Mouse (Mus musculus) adrenal gland, postnatal 4 days (tissue): ENCODE measurements at regions not wholly inside any gene's neighbourhood (a gene's known extent, or its start where the extent isn't known, plus 50 kb on each side); places are given as distances from the start of the nearest gene placed in this dataset.

Source experiments
- DNase-seq, 2 experiments: peaks; one replicate each; pipeline ENCODE4 v3.0.0; 2021 to 2022; ENCODE audit warnings: low spot score in 2 of 2, mixed read lengths in 2 of 2

- no peak for DNase-seq
Observed at GRCm38 (mm10) chr6:139027696-139028095, 369.4 kb upstream of the Igbp1b start.

- DNase-seq, result no peak
Observed at GRCm38 (mm10) chr6:139014526-139014925, 356.2 kb upstream of the Igbp1b start.

- DNase-seq, result no peak
Observed at GRCm38 (mm10) chr6:139010501-139010900, 352.2 kb upstream of the Igbp1b start.
